Mouse (Mus musculus) thymus, adult 2 months (tissue): Measurements from ENCODE around the gene Gm38394.

ENCODE experiments used
- CTCF ChIP-seq: fragments of 200-500 bp; IDR thresholded peaks from 2 replicates; pipeline ENCODE4 v1.5.1; 2012; ENCODE audit warnings: mild to moderate bottlenecking, control low read depth, low read length, moderate library complexity, borderline replicate concordance; ENCODE audit not compliant: control insufficient read depth, poor library complexity, insufficient read depth; ENCODE audit errors: extremely low read depth
- POLR2A ChIP-seq: fragments of 200-500 bp; IDR thresholded peaks from 2 replicates; pipeline ENCODE4 v1.6.1; 2012; ENCODE audit warnings: mild to moderate bottlenecking, low read length, control low read depth, moderate library complexity; ENCODE audit not compliant: control insufficient read depth, poor library complexity, insufficient read depth; ENCODE audit errors: extremely low read depth

GRCm38 (mm10) chr1:133625052-133625451 lies 36.1 kb downstream of the Gm38394 start:
- TF ChIP-seq CTCF, result no peak
- no peak for TF ChIP-seq POLR2A
